Mouse (Mus musculus) C2C12 (cell line): ENCODE data around the gene Hsdl2.

Source experiments
- CTCF ChIP-seq: IDR thresholded peaks from one replicate; pipeline ENCODE4 v1.5.1; 2011; ENCODE audit not compliant: control insufficient read depth, insufficient read depth, insufficient read length
- FOSL1 ChIP-seq: IDR thresholded peaks from one replicate; pipeline ENCODE4 v1.8.0; 2011; ENCODE audit warnings: mild to moderate bottlenecking, low read length; ENCODE audit not compliant: poor library complexity, insufficient read depth, severe bottlenecking
- MAX ChIP-seq: IDR thresholded peaks from one replicate; pipeline ENCODE4 v1.6.1; 2011; ENCODE audit warnings: mild to moderate bottlenecking, control low read depth
- USF1 ChIP-seq: IDR thresholded peaks from one replicate; pipeline ENCODE4 v1.6.1; 2011; ENCODE audit warnings: low read depth, mild to moderate bottlenecking, control low read depth, moderate library complexity

DNA sequence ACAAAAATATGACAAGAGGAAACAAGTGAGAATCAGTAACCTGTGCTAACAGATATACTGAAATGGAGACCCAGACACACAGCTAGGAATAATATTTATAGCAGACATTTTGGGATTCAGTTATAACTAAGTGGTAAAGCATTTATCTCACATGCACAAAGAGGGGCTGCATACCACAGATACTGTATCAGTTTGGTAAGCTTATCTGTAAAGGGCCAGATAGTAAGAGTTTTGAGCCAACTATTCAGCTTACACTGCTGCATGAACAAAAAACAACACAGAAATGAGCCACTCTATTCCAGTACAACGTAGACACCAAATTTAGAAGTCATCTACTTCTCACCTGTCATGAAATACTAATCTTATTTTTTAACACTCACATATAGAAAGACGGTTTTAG is 48.1 kb upstream of the Hsdl2 start:
- no peak for TF ChIP-seq MAX
- no peak for TF ChIP-seq CTCF
- no peak for TF ChIP-seq FOSL1
- TF ChIP-seq USF1 = no peak
